Mouse (Mus musculus) limb, embryonic 14.5 days (tissue): ENCODE data around the gene Poglut1. TPM values are rescaled to one million over a fixed set of nuclear protein-coding genes. Genes with fewer than 3 reads are reported as not detected.

Experiments
- ATAC-seq: fragments of 200-750 bp; cut with Nextera tagmentation; 2 replicates; pipeline ENCODE4 v1.8.0; 2017; ENCODE audit warnings: low read depth, moderate number of reproducible peaks, moderate TSS enrichment; ENCODE audit not compliant: low FRiP score
- DNase-seq: peaks from one replicate; pipeline ENCODE4 v3.0.0-alpha.2; 2015; ENCODE audit warnings: low spot score
- H3K27ac ChIP-seq: fragments of 300-500 bp; sonication (generic); replicated peaks from 2 replicates; pipeline ENCODE4 v1.5.1; 2014; ENCODE audit warnings: low read depth, mild to moderate bottlenecking, low read length, moderate library complexity, mixed read lengths
- H3K27me3 ChIP-seq: fragments of 300-500 bp; sonication (generic); 2 replicates; pipeline ENCODE4 v1.6.1; 2014; ENCODE audit warnings: low read length, mixed read lengths; ENCODE audit not compliant: control insufficient read depth, insufficient read depth
- H3K36me3 ChIP-seq: fragments of 300-500 bp; sonication (generic); 2 replicates; pipeline ENCODE4 v1.6.1; 2014; ENCODE audit warnings: mild to moderate bottlenecking, low read length, moderate library complexity, mixed read lengths; ENCODE audit not compliant: control insufficient read depth, insufficient read depth
- H3K4me1 ChIP-seq: fragments of 300-500 bp; sonication (generic); 2 replicates; pipeline ENCODE4 v1.6.1; 2014; ENCODE audit warnings: antibody characterized with exemption, low read length, mixed read lengths; ENCODE audit not compliant: control insufficient read depth, insufficient read depth
- H3K4me2 ChIP-seq: fragments of 300-500 bp; sonication (generic); replicated peaks from 2 replicates; pipeline ENCODE4 v1.6.1; 2014; ENCODE audit warnings: low read depth, mild to moderate bottlenecking, low read length, moderate library complexity; ENCODE audit not compliant: severe bottlenecking
- H3K4me3 ChIP-seq: fragments of 300-500 bp; sonication (generic); replicated peaks from 2 replicates; pipeline ENCODE4 v1.5.1; 2014; ENCODE audit warnings: low read length
- H3K9ac ChIP-seq: fragments of 300-500 bp; sonication (generic); 2 replicates; pipeline ENCODE4 v1.6.1; 2014; ENCODE audit warnings: mild to moderate bottlenecking, low read depth, low read length, moderate library complexity; ENCODE audit not compliant: severe bottlenecking
- H3K9me3 ChIP-seq: fragments of 300-500 bp; sonication (generic); 2 replicates; pipeline ENCODE4 v1.6.1; 2016; ENCODE audit warnings: low read length; ENCODE audit not compliant: control insufficient read depth
- POLR2A ChIP-seq: fragments of 200-500 bp; IDR thresholded peaks from 2 replicates; pipeline ENCODE4 v1.8.0; 2012; ENCODE audit warnings: inconsistent platforms, mild to moderate bottlenecking, moderate library complexity, borderline replicate concordance; ENCODE audit not compliant: insufficient read depth, insufficient read length; ENCODE audit errors: extremely low read depth
- WGBS: fragments of 180-500 bp; shearing (Covaris S2); extraction: QIAGEN DNeasy Blood & Tissue Kit; methylation state at CpG from one replicate; pipeline ENCODE4 v1.1.7; 2014; 5-methylcytosine and 5-hydroxymethylcytosine counted together
- polyA plus RNA-seq, 2 experiments: library from polyadenylated mRNA; depleted of rRNA in 1 of 2; stranded (reverse) in 1 of 2; unstranded in 1 of 2; fragments of >200 nt; fragmentation: Nextera tagmentation in 1 of 2; extraction: Ambion mirVana in 1 of 2; gene quantifications; 2 replicates each; pipeline versions ENCODE4 v1.2.1 to v1.2.3; 2012 to 2014

The Poglut1 gene
- polyA plus RNA-seq, 2 experiments = 59.0 to 59.3 TPM

- no peak overlapping the region for H3K4me2 ChIP-seq
- 95% methylated on average over 4 of the region's 4 CpGs for WGBS
- no peaks in the 10 kb centered on the region for H3K9me3 ChIP-seq
These were observed 42.9 kb upstream of the Poglut1 start for GRCm38 (mm10) chr16:38592946-38593345.

DNA sequence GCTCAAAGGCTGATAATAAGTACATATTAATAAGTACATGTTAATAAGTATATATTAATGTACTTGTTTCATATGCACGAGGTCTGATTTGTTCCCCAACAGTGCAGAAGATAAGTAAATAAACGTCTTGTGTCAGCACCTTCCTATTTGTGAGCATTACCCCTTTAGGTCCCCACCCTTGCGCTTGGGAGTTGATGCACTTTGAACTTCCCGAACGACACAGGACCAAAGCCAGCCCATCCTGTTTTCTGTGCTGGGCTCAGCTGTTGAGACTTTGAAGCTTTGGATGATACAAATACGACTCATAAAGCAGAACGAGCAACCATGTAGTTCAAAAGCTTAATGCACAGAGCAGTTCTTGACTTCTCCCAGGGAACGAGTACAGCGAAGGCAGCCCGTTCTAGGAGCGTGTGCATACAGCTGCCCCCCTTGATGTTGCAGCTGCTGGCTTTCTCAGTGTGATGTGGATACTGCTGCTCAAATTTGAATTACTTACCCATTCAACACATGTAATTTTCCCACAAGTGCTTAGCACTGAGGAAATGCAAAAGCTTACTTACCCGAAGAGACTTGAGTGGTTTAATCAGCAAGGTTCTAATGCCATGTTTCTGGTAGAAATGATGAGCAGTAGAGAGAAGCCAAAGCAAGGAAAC lies 42.1 kb upstream of the Poglut1 start:
- H3K36me3 ChIP-seq = peaks cover 66% of the 10 kb centered on the region
- no peak for TF ChIP-seq POLR2A
- 90% methylated on average over 12 of the region's 12 CpGs for WGBS

More at GRCm38 (mm10) chr16:38592946-38593345, 42.9 kb upstream of the Poglut1 start:
- Histone ChIP-seq H3K27ac (no peak overlapping the region), H3K4me1 (no peaks in the 10 kb centered on the region), H3K27me3 (no peaks in the 10 kb centered on the region), H3K4me3 (no peak overlapping the region), H3K9ac (no peak overlapping the region), H3K36me3 (peaks cover 59% of the 10 kb centered on the region)
- ATAC-seq = no peak
- DNase-seq = no peak
- no peak for TF ChIP-seq POLR2A

GRCm38 (mm10) chr16:38591506-38591905 lies 41.4 kb upstream of the Poglut1 start:
- Histone ChIP-seq H3K27ac (no peak overlapping the region), H3K9me3 (no peaks in the 10 kb centered on the region), H3K27me3 (no peaks in the 10 kb centered on the region), H3K36me3 (peaks cover 72% of the 10 kb centered on the region), H3K4me3 (no peak overlapping the region), H3K4me2 (no peak overlapping the region), H3K9ac (no peak overlapping the region), H3K4me1 (no peaks in the 10 kb centered on the region)
- ATAC-seq (no peak), DNase-seq (no peak)
- TF ChIP-seq POLR2A = no peak
- 89% methylated on average over 3 of the region's 3 CpGs for WGBS

More for the DNA sequence above, 42.1 kb upstream of the Poglut1 start:
- Histone ChIP-seq H3K4me2 (no peak overlapping the region), H3K27me3 (no peaks in the 10 kb centered on the region), H3K4me1 (no peaks in the 10 kb centered on the region), H3K9me3 (no peaks in the 10 kb centered on the region), H3K9ac (no peak overlapping the region), H3K27ac (no peak overlapping the region), H3K4me3 (no peak overlapping the region)
- ATAC-seq (no peak), DNase-seq (no peak)

DNA sequence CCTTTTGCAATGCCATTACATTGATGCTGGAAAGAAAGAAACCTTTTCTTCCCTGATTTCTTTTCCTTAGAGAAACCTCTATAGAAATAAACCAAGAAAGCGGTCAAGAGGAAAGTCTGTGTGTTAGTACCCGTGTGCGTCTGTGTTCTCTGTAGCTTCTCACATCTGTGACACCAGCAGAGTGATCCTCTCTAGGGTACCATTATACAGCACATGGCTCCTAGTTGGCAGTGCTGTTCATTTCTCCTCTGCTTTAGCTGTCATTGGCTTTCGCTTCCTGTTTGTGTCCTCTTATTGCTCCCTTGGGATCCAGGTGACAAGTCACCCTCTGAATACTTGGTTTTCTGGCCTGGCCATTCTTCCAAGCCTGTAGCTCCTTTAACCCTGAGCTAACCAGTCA lies 37.5 kb upstream of the Poglut1 start:
- DNase-seq (no peak), ATAC-seq (no peak)
- Histone ChIP-seq H3K27ac (no peak overlapping the region), H3K4me1 (no peaks in the 10 kb centered on the region), H3K9ac (no peak overlapping the region), H3K27me3 (no peaks in the 10 kb centered on the region), H3K4me2 (no peak overlapping the region), H3K36me3 (peaks cover 95% of the 10 kb centered on the region), H3K4me3 (no peak overlapping the region), H3K9me3 (no peaks in the 10 kb centered on the region)
- 80% methylated on average over 4 of the region's 4 CpGs for WGBS
- no peak for TF ChIP-seq POLR2A

- ATAC-seq = no peak
- no peak for TF ChIP-seq POLR2A
- H3K4me1 ChIP-seq = no peaks in the 10 kb centered on the region
- no peak overlapping the region for H3K4me3 ChIP-seq
- WGBS = 93% methylated on average over 5 of the region's 5 CpGs
- no peaks in the 10 kb centered on the region for H3K27me3 ChIP-seq
- peaks cover 95% of the 10 kb centered on the region for H3K36me3 ChIP-seq
- H3K9me3 ChIP-seq = no peaks in the 10 kb centered on the region
- DNase-seq = no peak
- no peak overlapping the region for H3K9ac ChIP-seq
- H3K4me2 ChIP-seq = no peak overlapping the region
- H3K27ac ChIP-seq = no peak overlapping the region
These were observed 37.1 kb upstream of the Poglut1 start for GRCm38 (mm10) chr16:38587163-38587562.
